Mouse (Mus musculus) thymus, postnatal 25 days (tissue): ENCODE measurements around the gene Cd52.
A peak's percentile ranks its signal among the peaks of the same experiment; 100 is the strongest.
"Not testable (repeated sequence)": the region's sequence is repeated elsewhere in the genome, so short reads cannot be mapped to it uniquely, and the experiment has no call there.

Source experiments
- DNase-seq: peaks from one replicate; pipeline ENCODE4 v3.0.0; 2022

The Cd52 gene

DNA sequence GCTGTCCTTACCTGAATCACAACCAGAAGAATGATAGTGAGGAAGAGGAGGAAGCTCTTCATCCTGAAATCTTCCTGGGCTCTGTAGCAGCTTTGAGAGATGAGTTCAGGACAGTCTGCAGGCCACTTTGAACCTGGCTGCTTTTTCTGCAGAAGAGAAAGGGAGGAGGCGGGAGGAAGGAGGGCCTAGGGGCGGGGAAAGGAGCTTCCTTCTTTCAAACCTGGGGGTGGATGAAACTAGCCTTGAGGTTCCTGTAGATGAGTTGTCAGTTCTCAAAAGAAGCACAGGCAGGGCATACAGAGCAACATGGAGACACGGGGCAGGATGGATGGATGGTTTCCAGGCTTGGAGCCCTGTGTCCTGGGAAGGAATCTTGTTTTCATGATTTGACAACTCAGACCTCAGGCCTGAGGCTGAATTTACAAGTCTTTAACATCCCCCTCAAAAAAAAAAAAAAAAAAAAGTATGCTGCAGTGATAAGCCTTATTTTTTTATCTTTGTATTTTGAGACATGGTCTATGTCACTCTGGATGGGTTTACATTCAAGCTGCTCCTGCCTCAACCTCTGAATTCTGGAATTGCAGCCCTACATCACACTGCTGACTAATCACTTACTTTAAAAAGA, at the start of gene Cd52:
Cd52 (minus strand) TSS at position 160 of the 625 bp plus-strand sequence.
- peak; percentile 87 for DNase-seq

DNA sequence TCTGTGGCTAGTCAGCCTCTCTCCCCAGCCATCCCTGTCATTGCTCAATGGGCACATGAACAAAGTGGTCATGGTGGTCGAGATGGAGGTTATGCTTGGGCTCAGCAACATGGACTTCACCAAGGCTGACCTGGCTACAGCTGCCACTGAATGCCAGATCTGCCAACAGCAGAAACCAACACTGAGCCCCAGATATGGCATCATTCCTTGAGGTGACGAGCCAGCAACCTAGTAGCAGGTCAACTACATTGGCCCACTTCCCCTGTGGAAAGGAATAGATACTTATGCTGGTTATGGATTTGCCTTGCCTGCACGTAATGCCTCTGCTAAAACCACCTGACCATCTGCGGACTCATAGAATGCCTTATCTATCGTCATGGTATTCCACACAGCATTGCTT, 49.4 kb upstream of the Cd52 start:
- DNase-seq, result not testable (repeated sequence)

DNA sequence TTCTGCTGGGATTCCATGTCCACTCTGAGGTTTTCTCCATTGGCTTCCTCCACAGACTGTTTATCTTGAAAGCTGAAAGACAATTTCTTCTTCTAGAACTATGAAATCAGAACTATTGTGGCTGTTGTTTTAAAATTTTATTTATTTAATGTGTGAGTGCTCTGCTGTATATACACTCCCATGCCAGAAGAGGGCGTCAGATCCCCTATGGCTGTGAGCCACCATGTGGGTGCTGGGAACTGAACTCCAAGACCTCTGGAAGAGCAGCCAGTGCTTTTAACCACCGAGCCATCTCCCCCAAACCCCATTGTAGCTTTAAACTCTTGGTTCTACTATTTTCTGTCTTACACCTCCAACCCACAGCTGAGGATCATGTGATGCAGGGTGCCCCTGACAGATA, 44.0 kb upstream of the Cd52 start:
- DNase-seq, result no peak

DNA sequence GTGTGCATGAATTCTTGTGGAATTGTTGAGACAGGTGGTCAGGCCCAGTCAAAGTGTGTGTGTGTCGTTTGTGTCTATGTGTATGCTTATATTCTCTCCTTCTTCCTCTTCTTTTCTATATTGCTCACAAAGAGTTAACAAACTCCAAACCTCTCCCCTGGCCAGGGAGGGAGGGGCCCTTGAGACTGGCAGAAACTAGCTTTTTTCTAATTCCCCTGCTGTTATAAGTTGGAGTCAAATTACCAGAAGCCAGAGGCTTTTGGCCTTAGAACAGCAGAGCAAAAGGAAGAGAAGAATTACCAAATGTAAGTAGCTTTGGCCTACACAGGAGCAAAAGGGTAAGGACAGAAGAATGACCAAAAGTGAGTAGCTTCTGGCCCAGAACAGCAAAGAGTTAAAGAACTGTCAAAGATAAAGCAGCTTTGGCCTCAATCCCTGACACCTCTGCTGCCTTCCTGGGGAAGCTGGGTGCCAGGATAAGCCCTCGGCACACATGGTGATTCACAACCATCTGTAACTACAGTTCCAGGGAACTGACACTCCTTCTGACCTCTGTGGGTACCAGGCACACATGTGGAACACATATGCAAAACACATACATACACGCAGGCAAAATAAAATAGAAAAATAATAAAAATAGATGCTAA, 41.5 kb upstream of the Cd52 start:
- no peak for DNase-seq

DNA sequence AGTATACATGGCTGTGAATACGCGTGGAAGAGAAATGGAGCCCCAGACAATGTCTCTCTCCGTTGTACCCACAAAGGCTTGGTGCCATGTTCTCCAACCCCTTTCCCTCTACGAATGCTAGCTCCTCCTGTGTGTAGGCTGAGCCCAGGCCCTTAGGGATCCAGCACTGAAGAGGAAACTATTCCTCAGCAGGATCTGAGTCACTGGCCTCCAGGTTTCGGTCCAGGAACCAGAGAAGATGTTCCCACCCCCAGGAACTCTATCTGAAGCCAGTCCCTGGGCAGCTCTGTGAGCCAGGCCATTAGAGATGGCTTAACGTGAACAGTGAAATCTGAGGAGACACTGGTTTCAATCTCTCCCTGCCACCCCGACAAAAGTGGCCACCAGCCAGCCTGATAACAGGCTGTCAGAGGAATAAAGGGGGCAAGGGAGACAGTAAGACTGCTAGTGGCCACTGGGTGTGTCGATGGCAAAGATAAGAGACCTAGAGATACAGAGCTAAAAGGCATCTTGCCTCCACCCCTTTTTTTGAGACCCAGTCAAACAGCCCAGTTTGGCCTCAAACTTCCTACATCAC, 37.7 kb upstream of the Cd52 start:
- DNase-seq, result no peak

DNA sequence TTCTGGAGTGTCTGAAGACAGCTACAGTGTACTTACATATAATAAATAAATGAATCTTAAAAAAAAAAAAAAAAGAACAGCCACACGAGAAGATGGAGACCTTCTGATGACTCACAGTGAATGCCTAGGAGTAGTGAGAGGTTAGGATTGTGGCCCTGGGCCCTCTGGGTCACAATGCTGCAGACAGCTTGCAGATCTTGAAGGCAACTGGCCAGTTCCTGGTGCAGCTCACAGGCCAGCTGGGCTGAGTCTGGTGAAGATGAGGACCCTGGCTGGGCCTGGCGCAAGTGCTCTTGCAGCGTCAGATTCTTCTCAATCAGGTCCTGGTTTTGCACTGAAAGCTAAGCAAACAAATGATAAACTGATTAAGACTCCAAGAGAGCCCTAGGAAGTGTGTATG, 37.2 kb upstream of the Cd52 start:
- no peak for DNase-seq

DNA sequence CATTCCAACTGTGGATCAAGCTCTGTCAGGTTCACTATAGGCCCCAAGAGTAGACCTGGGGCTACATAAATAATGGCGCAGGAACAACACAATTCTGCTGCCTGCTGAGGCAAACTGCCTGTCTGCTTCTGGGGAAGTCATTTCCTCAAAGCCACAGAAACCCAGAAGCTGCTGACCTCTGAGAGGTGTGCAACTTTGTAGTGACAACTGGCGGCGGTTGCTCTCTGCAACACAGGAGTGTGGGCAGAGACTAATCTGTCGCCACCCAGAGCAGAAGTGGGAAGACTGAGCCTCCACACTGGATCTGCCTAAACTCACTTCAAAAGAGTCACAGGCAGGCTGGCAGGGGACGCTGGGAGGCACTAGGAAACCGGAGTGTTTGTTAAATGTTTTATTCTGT, 34.6 kb upstream of the Cd52 start:
- DNase-seq, result peak; percentile 27

DNA sequence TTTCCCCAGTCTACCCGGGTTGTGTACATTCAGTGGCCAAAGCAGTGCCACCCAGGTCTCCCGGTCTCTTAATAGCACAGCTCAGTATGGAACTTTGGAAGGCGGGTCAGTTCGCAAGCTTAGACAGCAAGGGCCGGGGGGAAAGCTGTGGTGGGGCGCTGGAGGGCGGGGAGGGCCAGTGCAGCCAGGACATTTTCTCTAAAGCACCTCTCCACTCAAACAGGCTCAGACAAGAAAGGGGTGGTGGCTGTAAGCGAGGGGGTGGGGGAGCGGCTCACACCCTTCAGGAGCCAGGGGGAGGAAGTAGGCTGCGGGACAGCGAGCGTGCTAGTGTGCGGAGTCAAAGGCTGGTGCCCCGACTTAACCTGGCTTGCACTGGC, 34.1 kb upstream of the Cd52 start:
- peak; percentile 61 for DNase-seq

DNA sequence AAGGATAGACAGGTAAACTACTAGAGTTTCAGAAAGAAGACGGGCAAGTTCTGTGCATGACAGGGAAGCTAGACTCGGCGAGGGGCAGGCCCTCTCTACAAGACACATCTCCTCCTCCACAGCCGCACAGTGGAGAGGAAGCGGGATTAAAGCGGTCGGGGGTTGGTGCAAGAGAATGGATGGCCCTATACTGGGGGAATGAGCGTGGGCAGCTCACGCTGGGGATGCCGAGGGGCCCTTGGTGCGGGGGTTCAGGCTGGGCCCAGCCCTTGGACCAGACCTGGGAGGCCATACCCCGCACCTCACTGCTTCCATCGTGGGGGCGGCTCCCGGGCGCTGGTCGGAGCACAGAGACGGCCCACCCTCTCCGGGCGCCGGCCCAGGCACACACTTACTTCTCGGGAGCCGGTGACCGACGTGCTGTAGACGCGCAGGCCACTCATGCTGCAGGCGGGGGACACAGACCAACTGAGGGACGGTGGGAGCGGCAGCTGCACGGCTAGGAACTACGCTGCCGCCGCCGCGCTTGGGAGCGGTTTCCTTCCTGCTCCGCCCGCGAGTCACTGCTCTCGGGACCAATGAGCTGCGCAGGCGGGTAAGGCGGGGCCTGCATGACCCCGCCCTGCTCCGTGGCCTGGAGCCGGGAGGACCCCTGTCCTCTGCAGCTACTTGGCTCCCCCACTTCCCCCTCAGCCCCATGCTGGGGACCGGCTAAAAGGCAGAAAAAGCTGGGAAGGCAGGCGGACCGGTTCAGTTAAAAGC, 33.5 kb upstream of the Cd52 start, which contains the start of gene Sh3bgrl3:
Sh3bgrl3 (minus strand) TSS at position 569 of the 762 bp plus-strand sequence.
- peak; percentile 92 for DNase-seq

DNA sequence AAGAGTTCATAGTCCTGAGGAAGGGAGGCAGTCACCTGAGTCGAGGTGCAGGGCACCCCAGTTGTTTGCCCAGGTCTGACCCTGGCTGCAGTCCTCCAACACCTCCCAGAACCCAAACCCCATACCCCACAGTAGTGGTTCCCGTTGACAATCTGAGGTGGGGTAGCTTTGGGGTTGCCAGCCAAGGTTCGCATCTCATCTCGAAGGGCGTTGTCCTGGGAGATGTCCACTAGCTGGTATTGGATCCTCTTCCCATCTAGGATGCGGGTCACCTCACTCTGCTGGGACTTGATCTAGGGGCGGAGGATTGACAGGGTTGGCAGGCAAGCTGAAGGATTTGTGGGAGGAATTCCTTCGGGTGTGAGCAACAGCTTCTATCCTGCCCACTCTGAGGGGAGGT, 32.9 kb upstream of the Cd52 start:
- no peak for DNase-seq

DNA sequence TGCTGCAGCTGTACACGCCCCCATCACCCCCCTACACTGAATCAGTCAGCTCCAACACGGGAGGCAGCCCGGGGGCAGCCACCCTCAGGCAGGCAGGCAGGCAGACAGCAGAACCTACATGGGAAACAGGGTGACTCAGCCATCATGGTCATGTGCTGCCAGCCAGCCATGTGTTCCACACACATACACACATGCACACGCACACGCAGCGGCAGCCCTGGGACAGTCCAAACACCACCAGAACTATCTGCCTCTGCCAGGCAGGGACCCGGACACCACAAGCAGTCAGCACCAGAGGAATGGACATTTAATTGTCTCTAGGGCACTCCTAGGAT, 32.2 kb upstream of the Cd52 start:
- DNase-seq, result no peak

DNA sequence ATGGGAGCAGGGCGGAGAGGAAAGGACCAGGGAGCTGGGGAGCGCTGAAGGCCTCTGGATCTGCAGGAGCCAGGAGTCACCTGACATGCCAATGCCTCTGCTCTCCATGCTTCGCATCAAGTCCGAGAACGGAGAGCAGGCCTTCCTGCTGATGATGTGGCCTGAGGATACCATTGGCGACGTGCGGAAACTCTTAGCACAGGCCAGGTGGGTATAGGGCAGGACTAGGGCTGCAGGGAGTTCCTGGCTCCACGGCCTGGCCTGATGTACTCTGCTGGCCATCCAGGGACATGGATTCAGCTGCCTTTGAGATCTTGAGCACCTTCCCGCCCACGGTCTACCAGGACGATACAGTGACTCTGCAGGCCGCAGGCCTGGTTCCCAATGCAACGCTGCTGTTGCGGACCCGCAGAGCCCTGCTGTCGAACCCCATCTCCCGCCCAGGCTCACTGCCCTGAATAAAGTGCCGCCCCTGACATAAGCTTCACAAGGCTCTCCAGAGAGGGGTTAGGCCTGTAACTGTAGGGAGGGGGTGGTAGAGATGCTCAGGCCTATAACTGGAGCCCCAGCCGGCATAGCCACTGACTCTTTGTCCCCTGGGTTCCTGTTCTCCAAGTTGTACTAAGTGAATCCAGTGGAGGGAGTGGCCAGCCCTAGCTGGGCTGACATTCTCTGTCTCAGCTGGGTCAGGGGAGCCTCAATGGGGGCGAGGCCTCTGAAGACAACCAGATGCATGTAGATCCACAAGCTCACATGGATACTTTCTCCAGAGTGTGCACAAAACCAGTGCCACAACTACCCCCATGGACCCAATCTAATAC, 31.6 kb upstream of the Cd52 start:
- DNase-seq, result no peak

DNA sequence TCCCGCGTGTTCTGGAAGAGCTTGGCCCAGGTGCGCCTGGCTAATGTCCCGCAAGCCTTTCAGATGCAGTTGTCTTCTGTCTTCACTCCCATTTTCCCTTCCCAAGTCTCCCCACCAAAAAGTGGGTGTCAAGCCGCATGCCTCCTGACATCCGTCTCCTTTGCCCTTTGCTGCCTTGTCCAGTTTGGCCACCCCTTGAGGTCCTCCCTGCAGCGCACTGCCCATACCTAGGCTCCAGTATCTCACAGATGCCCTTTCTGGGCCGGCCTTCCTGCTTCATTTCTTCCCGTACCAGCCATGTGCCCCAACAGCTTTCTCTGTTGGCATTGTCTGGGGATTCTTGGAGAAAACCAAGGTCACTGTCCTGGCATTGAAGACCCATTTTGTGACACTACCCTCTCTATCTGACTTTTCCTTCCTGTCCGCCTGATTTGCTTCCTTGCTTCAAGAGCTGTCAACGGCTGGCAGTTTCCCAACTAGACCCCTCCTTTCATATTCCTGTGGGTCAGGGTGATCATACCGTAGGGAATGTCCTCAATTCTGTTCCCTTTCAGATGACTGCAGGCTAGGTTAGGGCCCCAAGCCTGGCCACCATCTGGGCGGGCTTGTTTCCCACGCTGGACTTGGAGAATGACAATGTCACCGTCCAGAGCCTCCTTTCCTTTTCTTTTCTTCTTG, 30.6 kb upstream of the Cd52 start:
- no peak for DNase-seq

DNA sequence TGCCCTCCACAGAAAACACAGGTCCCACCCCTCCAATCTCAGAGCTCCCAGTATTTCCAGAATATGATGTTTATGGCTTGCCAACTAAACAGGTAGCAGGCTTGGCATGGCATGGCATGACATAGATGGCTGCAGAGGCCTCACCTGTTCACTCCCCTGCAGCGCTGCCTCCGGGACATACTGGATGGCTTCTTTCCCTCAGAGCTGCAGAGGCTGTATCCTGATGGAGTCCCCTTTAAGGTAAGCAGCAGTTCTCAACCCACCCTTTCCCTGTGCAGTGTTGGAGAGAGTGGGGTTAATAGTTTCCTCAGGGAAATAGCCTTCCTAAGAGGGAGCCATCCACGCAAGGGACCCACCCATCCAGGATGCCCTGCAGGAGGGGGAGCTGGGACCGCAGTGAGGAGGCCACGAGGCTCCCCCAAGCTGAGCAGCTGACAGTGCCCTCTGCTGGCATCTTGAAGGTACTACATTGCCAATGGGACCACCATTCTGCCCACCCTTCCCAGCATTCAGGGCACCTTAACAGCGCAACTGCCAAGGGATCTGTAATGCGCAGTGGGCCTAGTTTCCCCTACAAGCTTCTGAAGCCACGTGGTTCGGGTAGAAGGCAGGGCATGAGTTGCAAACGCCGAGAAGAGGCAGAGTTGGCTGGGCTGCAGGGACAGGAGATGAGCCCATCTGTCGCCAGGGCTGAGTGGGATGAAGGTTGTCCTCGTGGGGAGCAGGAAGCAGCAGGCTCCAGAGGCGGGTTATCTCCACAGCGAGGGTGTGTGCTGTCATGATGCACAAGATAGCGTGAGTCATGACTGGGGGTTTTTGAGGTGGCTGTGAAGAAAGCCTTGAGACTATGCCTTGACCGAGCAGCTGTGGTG, 29.0 kb upstream of the Cd52 start:
- peak; percentile 86 for DNase-seq

DNA sequence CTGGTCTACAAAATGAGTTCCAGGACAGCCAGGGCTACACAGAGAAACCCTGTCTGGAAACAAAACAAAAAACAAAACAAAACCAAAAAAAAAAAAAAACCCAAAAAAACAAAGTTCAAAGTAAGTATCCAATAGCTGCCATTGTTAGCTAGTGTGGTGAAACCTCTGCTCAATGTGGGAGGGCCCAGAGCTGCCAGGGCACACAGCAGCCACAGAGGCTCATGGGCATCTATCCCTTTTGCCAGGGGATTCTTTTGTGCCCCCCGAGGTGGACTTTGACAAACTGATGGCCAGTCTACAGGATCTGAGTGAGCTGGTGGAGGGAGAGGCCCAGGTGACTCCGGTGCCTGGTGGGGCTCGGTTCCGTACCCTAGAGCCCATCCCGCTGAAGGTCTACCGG, 28.3 kb upstream of the Cd52 start:
- DNase-seq, result peak; percentile 33

DNA sequence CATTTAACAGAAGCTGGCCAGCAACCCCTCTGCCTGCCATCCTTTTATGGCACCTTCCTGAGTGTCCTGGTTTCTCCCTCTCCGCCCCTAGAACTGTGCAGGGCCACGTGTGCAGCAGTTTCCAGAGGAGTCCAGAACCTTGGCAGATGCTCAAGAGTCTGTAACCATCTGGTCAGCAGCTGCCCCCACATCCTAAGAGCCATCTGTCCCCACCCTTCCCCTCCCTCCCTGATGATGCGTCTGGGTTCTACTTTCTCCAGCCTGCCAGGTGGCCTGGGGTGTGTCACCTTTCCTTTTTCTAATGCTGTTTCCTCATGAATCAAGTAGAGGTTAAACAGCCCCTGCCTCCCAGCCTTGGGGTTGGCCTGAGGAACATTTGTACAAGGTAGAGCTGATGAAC, 27.4 kb upstream of the Cd52 start:
- peak; percentile 54 for DNase-seq

DNA sequence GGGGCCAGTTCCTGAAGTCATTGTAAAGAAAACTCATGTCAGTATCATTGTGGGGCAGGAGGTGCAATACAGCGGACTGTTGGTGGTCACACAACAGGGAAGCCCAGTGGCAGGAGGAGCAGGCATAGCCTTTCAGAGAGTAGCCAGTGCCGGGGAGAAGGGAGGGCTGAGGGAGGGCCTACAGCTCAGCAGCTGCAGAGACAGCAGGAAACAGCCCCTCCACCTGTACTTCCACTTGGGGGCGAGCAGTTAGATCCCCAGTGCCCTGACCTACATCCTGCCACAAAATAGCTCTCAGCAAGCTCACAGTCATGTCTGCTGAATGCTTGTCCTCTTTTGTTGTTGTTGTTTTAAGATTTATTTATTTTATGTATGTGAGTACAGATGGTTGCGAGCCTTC, 26.7 kb upstream of the Cd52 start:
- peak; percentile 88 for DNase-seq

DNA sequence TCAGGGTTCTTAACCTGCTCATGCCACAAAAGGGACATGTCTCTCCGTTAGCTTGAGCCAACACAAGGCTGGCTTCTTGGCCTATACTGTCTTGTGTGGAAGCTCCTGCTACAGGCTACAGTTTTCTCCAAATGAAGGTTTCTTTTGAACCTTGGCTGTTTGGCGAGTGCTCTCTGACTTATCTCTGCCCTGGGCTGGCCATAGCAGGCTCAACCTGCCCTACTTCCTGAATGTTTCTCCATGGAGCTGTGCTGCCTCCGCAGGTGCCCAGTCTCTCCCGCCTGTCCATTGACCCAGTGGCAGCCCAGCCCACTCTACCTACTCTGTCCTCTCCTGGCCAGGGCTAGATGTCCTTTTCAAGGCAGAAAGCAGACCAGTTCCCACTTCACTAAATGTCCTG, 26.0 kb upstream of the Cd52 start:
- DNase-seq, result peak; percentile 60

DNA sequence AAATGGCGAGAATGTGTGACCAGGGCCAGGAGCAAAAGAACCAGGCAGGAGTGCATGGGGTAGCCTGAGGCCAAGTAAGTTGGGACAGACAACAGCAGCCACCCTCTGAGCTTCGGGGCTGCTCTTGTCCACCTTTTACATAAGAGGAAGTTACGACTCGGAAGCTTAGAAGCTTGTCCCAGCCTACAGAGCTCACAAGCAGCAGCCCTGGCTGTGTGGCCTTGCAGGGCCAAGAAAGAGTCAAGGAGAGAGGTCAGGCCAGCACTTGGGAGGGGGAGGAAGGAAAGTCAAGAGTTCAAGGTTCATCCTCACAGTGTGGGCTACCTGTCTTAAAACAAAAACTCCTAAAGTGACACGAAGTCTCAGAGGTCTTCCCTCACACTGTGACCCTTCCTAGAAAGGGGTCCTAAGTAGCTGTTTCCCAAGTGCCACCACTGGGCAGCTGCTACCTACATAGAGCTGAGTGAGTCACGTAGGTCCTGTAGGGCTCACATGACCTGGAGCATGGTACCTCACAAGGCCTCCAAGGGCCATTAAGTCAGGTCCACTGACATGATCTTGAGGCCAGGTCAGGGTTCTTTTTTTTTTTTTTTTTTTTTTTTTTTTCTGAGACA, 25.4 kb upstream of the Cd52 start:
- DNase-seq, result peak; percentile 25

DNA sequence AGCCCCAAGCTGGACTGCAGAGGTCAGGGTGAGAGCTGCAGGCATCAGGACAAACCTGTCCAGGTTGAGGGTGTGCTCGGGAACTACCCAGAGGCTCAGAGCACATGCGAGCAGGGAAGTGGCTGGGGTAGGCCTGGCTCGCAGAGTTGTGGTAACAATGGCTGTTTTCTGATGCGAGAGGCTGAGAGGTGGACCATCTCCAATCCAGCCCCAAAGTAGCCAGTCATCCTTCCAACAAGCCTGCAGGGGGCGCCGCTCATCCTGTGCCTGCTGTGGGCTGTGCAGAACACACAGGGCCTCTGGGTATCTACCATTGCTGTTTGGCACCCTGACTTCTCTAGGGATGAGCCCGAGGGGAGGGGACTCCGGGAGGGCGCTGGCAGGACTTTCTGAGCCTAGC, 24.8 kb upstream of the Cd52 start:
- peak; percentile 66 for DNase-seq

DNA sequence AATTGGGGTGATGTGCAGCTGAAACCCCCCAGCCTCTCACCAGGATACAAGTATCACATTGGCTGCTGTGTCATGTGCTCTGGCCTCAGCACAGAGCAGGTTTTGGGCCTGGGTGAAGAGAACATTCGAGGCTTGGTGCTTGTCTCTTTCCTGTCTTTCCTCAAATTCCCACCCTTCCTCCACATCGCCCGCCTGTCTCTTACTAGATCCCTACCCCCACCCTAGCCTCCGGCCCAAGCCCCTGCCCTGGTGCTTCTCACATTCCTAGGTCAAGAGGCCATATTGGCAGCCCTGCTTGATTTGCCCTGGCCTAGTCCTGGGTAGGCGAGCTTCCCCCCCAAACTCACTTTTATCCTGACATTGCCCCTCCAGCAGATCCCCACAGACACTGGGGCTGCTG, 24.2 kb upstream of the Cd52 start:
- DNase-seq, result peak; percentile 46
